Mouse (Mus musculus) T-cell, adult 66 days (primary cell): ENCODE results near the gene Zmym1. TPM values are rescaled to one million over a fixed set of nuclear protein-coding genes. Genes with fewer than 3 reads are reported as not detected.

Experiments
- total RNA-seq, 2 experiments: library from RNA; stranded (reverse); gene quantifications; 3 replicates in 1 of 2; 4 replicates in 1 of 2; pipeline ENCODE4 v1.2.4; 2023

The Zmym1 gene
- total RNA-seq, result 10 to 100 TPM; 28.6 to 30.0 TPM

GRCm38 (mm10) chr4:127060585-127061290 lies at the start of gene Zmym1:
TSS of gene Zmym1 (minus strand) at chr4:127061152.

GRCm38 (mm10) chr4:127076875-127077548 lies 16.1 kb upstream of the Zmym1 start, which contains the start of gene Zmym6:
TSS of gene Zmym6 (plus strand) at chr4:127077383.

DNA sequence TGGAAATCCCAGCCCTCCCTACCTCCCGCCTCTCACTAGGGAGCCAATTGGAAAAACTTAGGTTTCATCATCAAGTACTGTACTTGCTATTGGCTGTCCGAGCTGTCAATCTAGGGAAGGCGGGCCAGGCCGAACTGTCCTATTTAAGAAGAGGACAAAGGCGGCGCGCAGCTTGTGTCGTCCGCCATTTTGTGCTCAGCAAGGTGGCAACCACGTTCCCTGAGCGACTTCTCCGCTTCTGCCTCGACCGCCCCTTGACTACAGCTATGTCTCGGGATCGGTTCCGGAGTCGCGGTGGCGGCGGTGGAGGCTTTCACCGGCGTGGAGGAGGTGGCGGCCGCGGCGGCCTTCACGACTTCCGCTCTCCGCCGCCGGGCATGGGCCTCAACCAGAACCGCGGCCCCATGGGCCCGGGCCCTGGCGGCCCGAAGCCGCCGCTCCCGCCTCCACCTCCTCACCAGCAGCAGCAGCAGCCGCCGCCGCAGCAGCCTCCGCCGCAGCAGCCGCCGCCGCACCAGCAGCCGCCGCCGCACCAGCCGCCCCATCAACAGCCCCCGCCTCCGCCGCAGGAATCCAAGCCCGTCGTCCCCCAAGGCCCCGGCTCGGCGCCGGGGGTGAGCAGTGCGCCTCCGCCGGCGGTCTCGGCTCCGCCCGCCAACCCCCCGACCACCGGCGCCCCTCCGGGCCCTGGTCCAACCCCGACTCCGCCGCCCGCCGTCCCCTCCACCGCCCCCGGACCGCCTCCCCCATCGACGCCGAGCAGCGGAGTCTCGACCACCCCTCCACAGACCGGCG lies 39.6 kb downstream of the Zmym1 start, which contains the start of gene Sfpq:
TSS of gene Sfpq (plus strand) at position 174 of the 795 bp plus-strand sequence.

Other genes starting within 250 kb of the Zmym1 start
- gene Zmym4, start 93.0 kb downstream of the Zmym1 start, total RNA-seq, result 10 to 100 TPM; 41.7 to 44.4 TPM
- 100 to 1,000 TPM; 819 to 945 TPM for gene Sfpq, start 39.8 kb downstream of the Zmym1 start, total RNA-seq
- 10 to 100 TPM; 16.3 to 20.9 TPM for gene Zmym6, start 16.2 kb upstream of the Zmym1 start, total RNA-seq
- 1 to 10 TPM; 5.2 to 7.5 TPM for gene Tmem35b, start 62.5 kb upstream of the Zmym1 start, total RNA-seq
- gene Dlgap3, start 108.1 kb upstream of the Zmym1 start, total RNA-seq, result under 1 TPM; 0.18 to 0.23 TPM
- 10 to 100 TPM; 24.1 to 26.4 TPM for gene Smim12, start 182.6 kb upstream of the Zmym1 start, total RNA-seq